Mouse (Mus musculus) forebrain, embryonic 12.5 days (tissue): Measurements from ENCODE around the gene Gm973. TPM values are rescaled to one million over a fixed set of nuclear protein-coding genes. Genes with fewer than 3 reads are reported as not detected.

Experiments used
- ATAC-seq: fragments of 200-750 bp; cut with Nextera tagmentation; 2 replicates; pipeline ENCODE4 v1.8.0; 2017; ENCODE audit warnings: moderate TSS enrichment; ENCODE audit not compliant: low FRiP score
- H3K27ac ChIP-seq: fragments of 300-500 bp; sonication (generic); 2 replicates; pipeline ENCODE4 v1.5.1; 2016; ENCODE audit warnings: mild to moderate bottlenecking
- H3K27me3 ChIP-seq: fragments of 300-500 bp; sonication (generic); 2 replicates; pipeline ENCODE4 v1.6.1; 2016; ENCODE audit warnings: mild to moderate bottlenecking
- H3K36me3 ChIP-seq: fragments of 300-500 bp; sonication (generic); replicated peaks from 2 replicates; pipeline ENCODE4 v1.6.1; 2016; ENCODE audit warnings: mild to moderate bottlenecking
- H3K4me1 ChIP-seq: fragments of 300-500 bp; sonication (generic); 2 replicates; pipeline ENCODE4 v1.6.1; 2016
- H3K4me2 ChIP-seq: fragments of 300-500 bp; sonication (generic); 2 replicates; pipeline ENCODE4 v1.6.1; 2016; ENCODE audit warnings: mild to moderate bottlenecking, moderate library complexity
- H3K4me3 ChIP-seq: fragments of 300-500 bp; sonication (generic); replicated peaks from 2 replicates; pipeline ENCODE4 v1.5.1; 2016; ENCODE audit warnings: mild to moderate bottlenecking
- H3K9ac ChIP-seq: fragments of 300-500 bp; sonication (generic); 2 replicates; pipeline ENCODE4 v1.6.1; 2016; ENCODE audit warnings: mild to moderate bottlenecking
- H3K9me3 ChIP-seq: fragments of 300-500 bp; sonication (generic); 2 replicates; pipeline ENCODE4 v1.6.1; 2016
- WGBS: fragments of 180-500 bp; shearing (Covaris S2); methylation state at CpG from one replicate; pipeline ENCODE4 v1.1.7; 2016; 5-methylcytosine and 5-hydroxymethylcytosine counted together
- polyA plus RNA-seq: library from polyadenylated mRNA; unstranded; fragments of >200 nt; fragmentation: Nextera tagmentation; extraction: Ambion mirVana; gene quantifications from 2 replicates; pipeline ENCODE4 v1.2.1, GENCODE M21; 2016

Gene Gm973
- polyA plus RNA-seq, 1 experiment from 2014 or later = 1.1 TPM

GRCm38 (mm10) chr1:59580131-59580751 lies 64.2 kb downstream of the Gm973 start:
- Histone ChIP-seq H3K27me3 (peaks cover 38% of the 10 kb centered on the region), H3K4me1 (peaks cover 14% of the 10 kb centered on the region), H3K4me2 (no peak overlapping the region), H3K27ac (no peak overlapping the region), H3K9me3 (no peaks in the 10 kb centered on the region), H3K9ac (no peak overlapping the region), H3K4me3 (no peak overlapping the region), H3K36me3 (no peaks in the 10 kb centered on the region)
- WGBS = 74% methylated on average over 8 of the region's 8 CpGs
- ATAC-seq = no peak

- Histone ChIP-seq H3K27ac (no peak overlapping the region), H3K4me2 (no peak overlapping the region), H3K4me3 (no peak overlapping the region), H3K36me3 (no peaks in the 10 kb centered on the region), H3K9me3 (no peaks in the 10 kb centered on the region), H3K4me1 (peaks cover 12% of the 10 kb centered on the region), H3K9ac (no peak overlapping the region), H3K27me3 (peaks cover 42% of the 10 kb centered on the region)
- ATAC-seq = no peak
- 80% methylated on average over 3 of the region's 3 CpGs for WGBS
These were observed 64.8 kb downstream of the Gm973 start for GRCm38 (mm10) chr1:59580880-59581279.

- ATAC-seq = peak; percentile 55; the same call in 1 of the 2 replicates
- WGBS = 6% methylated on average over 18 of the region's 18 CpGs
- Histone ChIP-seq H3K4me3 (no peak overlapping the region), H3K9ac (no peak overlapping the region), H3K9me3 (no peaks in the 10 kb centered on the region), H3K27ac (no peak overlapping the region), H3K4me2 (peak overlapping the region; percentile 28), H3K27me3 (peaks cover 31% of the 10 kb centered on the region), H3K36me3 (no peaks in the 10 kb centered on the region), H3K4me1 (peaks cover 12% of the 10 kb centered on the region)
These were observed 68.8 kb downstream of the Gm973 start for GRCm38 (mm10) chr1:59584656-59585410.

- Histone ChIP-seq H3K27me3 (peaks cover 54% of the 10 kb centered on the region), H3K36me3 (no peaks in the 10 kb centered on the region), H3K4me3 (no peak overlapping the region), H3K4me2 (no peak overlapping the region), H3K4me1 (peaks cover 32% of the 10 kb centered on the region), H3K9me3 (no peaks in the 10 kb centered on the region), H3K9ac (no peak overlapping the region), H3K27ac (no peak overlapping the region)
- ATAC-seq = no peak
- WGBS = 86% methylated on average over 1 of the region's 1 CpGs
These were observed 73.2 kb downstream of the Gm973 start for GRCm38 (mm10) chr1:59589271-59589670.

- Histone ChIP-seq H3K4me2 (peak overlapping the region; percentile 40), H3K9me3 (no peaks in the 10 kb centered on the region), H3K27me3 (peaks cover 55% of the 10 kb centered on the region), H3K4me3 (peak overlapping the region; percentile 16), H3K36me3 (no peaks in the 10 kb centered on the region), H3K4me1 (peaks cover 21% of the 10 kb centered on the region), H3K9ac (no peak overlapping the region), H3K27ac (no peak overlapping the region; the same call in 1 of the 2 replicates)
- WGBS = 1% methylated on average over 10 of the region's 10 CpGs
- peak; percentile 27; the same call in 1 of the 2 replicates for ATAC-seq
These were observed 76.3 kb downstream of the Gm973 start for GRCm38 (mm10) chr1:59592359-59592758.

GRCm38 (mm10) chr1:59592876-59593275 lies 76.8 kb downstream of the Gm973 start:
- Histone ChIP-seq H3K4me1 (peaks cover 21% of the 10 kb centered on the region), H3K4me2 (peak overlapping the region; percentile 40), H3K36me3 (no peaks in the 10 kb centered on the region), H3K27ac (no peak overlapping the region), H3K4me3 (peak overlapping the region; percentile 16), H3K9me3 (no peaks in the 10 kb centered on the region), H3K9ac (no peak overlapping the region), H3K27me3 (peaks cover 60% of the 10 kb centered on the region)
- ATAC-seq = no peak; the same call in 1 of the 2 replicates
- WGBS = 7% methylated on average over 12 of the region's 12 CpGs

GRCm38 (mm10) chr1:59593622-59594035 lies 77.6 kb downstream of the Gm973 start:
- Histone ChIP-seq H3K36me3 (no peaks in the 10 kb centered on the region), H3K9ac (no peak overlapping the region), H3K4me1 (peaks cover 21% of the 10 kb centered on the region), H3K4me2 (no peak overlapping the region), H3K4me3 (no peak overlapping the region), H3K9me3 (no peaks in the 10 kb centered on the region), H3K27me3 (peaks cover 58% of the 10 kb centered on the region), H3K27ac (no peak overlapping the region)
- 72% methylated on average over 2 of the region's 2 CpGs for WGBS
- no peak for ATAC-seq

- Histone ChIP-seq H3K27me3 (peaks cover 55% of the 10 kb centered on the region), H3K9me3 (no peaks in the 10 kb centered on the region), H3K36me3 (no peaks in the 10 kb centered on the region), H3K9ac (no peak overlapping the region), H3K4me3 (no peak overlapping the region), H3K4me2 (no peak overlapping the region), H3K4me1 (peaks cover 21% of the 10 kb centered on the region), H3K27ac (no peak overlapping the region)
- no peak for ATAC-seq
- 86% methylated on average over 11 of the region's 11 CpGs for WGBS
These were observed 78.7 kb downstream of the Gm973 start for GRCm38 (mm10) chr1:59594586-59595266.

GRCm38 (mm10) chr1:59595609-59596008 lies 79.5 kb downstream of the Gm973 start:
- ATAC-seq = no peak
- Histone ChIP-seq H3K27ac (no peak overlapping the region), H3K36me3 (no peaks in the 10 kb centered on the region), H3K4me3 (no peak overlapping the region), H3K9ac (no peak overlapping the region), H3K4me2 (no peak overlapping the region), H3K9me3 (no peaks in the 10 kb centered on the region), H3K4me1 (peaks cover 21% of the 10 kb centered on the region), H3K27me3 (peaks cover 47% of the 10 kb centered on the region)
- WGBS = 86% methylated on average over 9 of the region's 9 CpGs

- H3K4me2 ChIP-seq = no peak overlapping the region
- H3K9ac ChIP-seq = no peak overlapping the region
- peaks cover 10% of the 10 kb centered on the region for H3K27me3 ChIP-seq
- H3K4me3 ChIP-seq = no peak overlapping the region
- no peak overlapping the region for H3K27ac ChIP-seq
- peaks cover 10% of the 10 kb centered on the region; the same call in 1 of the 2 replicates for H3K4me1 ChIP-seq
- ATAC-seq = no peak
- 61% methylated on average over 11 of the region's 11 CpGs for WGBS
- H3K9me3 ChIP-seq = no peaks in the 10 kb centered on the region
- H3K36me3 ChIP-seq = no peaks in the 10 kb centered on the region
These were observed 86.7 kb downstream of the Gm973 start for GRCm38 (mm10) chr1:59602531-59603416.

GRCm38 (mm10) chr1:59603417-59603712 lies 87.3 kb downstream of the Gm973 start:
- WGBS = 93% methylated on average over 2 of the region's 2 CpGs
- no peak overlapping the region for H3K4me3 ChIP-seq
- no peak for ATAC-seq

GRCm38 (mm10) chr1:59603893-59604292 lies 87.8 kb downstream of the Gm973 start:
- Histone ChIP-seq H3K4me1 (peaks cover 10% of the 10 kb centered on the region; the same call in 1 of the 2 replicates), H3K27ac (no peak overlapping the region), H3K27me3 (peaks cover 9% of the 10 kb centered on the region), H3K9ac (no peak overlapping the region), H3K4me2 (peak overlapping the region; percentile 13), H3K36me3 (no peaks in the 10 kb centered on the region), H3K9me3 (no peaks in the 10 kb centered on the region), H3K4me3 (no peak overlapping the region)
- 0 out of 2 replicates have a peak, but pooled peaks have one; percentile 44 for ATAC-seq
- WGBS = 14% methylated on average over 11 of the region's 11 CpGs

More at GRCm38 (mm10) chr1:59603417-59603712, 87.3 kb downstream of the Gm973 start:
- Histone ChIP-seq H3K4me1 (peaks cover 10% of the 10 kb centered on the region; the same call in 1 of the 2 replicates), H3K27me3 (peaks cover 9% of the 10 kb centered on the region), H3K4me2 (no peak overlapping the region), H3K36me3 (no peaks in the 10 kb centered on the region), H3K9me3 (no peaks in the 10 kb centered on the region), H3K27ac (no peak overlapping the region), H3K9ac (no peak overlapping the region)
